Mouse (Mus musculus): ENCODE data around the gene Adat1.
"Not testable (repeated sequence)": the region's sequence is repeated elsewhere in the genome, so short reads cannot be mapped to it uniquely, and the experiment has no call there.

Adat1 gene

GRCm38 (mm10) chr8:111938076-111938985 is 53.8 kb downstream of the Adat1 start:
- not testable (repeated sequence) for H3K27me3 ChIP-seq (ENCODE audit: control insufficient read depth, insufficient read depth, low read length, poor library complexity, severe bottlenecking); DNase-seq (ENCODE audit: low read depth, low spot score); H3K36me3 ChIP-seq (ENCODE audit: control insufficient read depth, insufficient read depth, low read length, poor library complexity, severe bottlenecking)

- no peak for DNase-seq (ENCODE audit: low read depth, low spot score)
- H3K36me3 ChIP-seq (ENCODE audit: control insufficient read depth, insufficient read depth, low read length, poor library complexity, severe bottlenecking) = no peaks in the 10 kb centered on the region
- H3K27me3 ChIP-seq (ENCODE audit: control insufficient read depth, insufficient read depth, low read length, poor library complexity, severe bottlenecking) = no peaks in the 10 kb centered on the region
These were observed 54.9 kb downstream of the Adat1 start for GRCm38 (mm10) chr8:111937184-111937583.

- DNase-seq (ENCODE audit: low read depth, low spot score) = no peak
- Histone ChIP-seq H3K27me3 (ENCODE audit: control insufficient read depth, insufficient read depth, low read length, poor library complexity, severe bottlenecking) (no peaks in the 10 kb centered on the region), H3K36me3 (ENCODE audit: control insufficient read depth, insufficient read depth, low read length, poor library complexity, severe bottlenecking) (no peaks in the 10 kb centered on the region)
These were observed 57.9 kb downstream of the Adat1 start for GRCm38 (mm10) chr8:111934201-111934600.

- peak; percentile 93 for DNase-seq (ENCODE audit: low read depth, low spot score)
- H3K36me3 ChIP-seq (ENCODE audit: control insufficient read depth, insufficient read depth, low read length, poor library complexity, severe bottlenecking) = no peaks in the 10 kb centered on the region
- H3K27me3 ChIP-seq (ENCODE audit: control insufficient read depth, insufficient read depth, low read length, poor library complexity, severe bottlenecking) = no peaks in the 10 kb centered on the region
These were observed 58.6 kb downstream of the Adat1 start, which contains the start of gene Tmem231 for GRCm38 (mm10) chr8:111933348-111934076. Tmem231 (minus strand) TSS chr8:111933881.

- H3K36me3 ChIP-seq (ENCODE audit: control insufficient read depth, insufficient read depth, low read length, poor library complexity, severe bottlenecking) = no peaks in the 10 kb centered on the region
- DNase-seq (ENCODE audit: low read depth, low spot score) = peak; percentile 61
- H3K27me3 ChIP-seq (ENCODE audit: control insufficient read depth, insufficient read depth, low read length, poor library complexity, severe bottlenecking) = no peaks in the 10 kb centered on the region
These were observed 59.3 kb downstream of the Adat1 start for GRCm38 (mm10) chr8:111932580-111933336.

- no peaks in the 10 kb centered on the region for H3K36me3 ChIP-seq (ENCODE audit: control insufficient read depth, insufficient read depth, low read length, poor library complexity, severe bottlenecking)
- H3K27me3 ChIP-seq (ENCODE audit: control insufficient read depth, insufficient read depth, low read length, poor library complexity, severe bottlenecking) = no peaks in the 10 kb centered on the region
- no peak for DNase-seq (ENCODE audit: low read depth, low spot score)
These were observed 60.4 kb downstream of the Adat1 start for GRCm38 (mm10) chr8:111931721-111932120.

- DNase-seq (ENCODE audit: low read depth, low spot score) = no peak
- Histone ChIP-seq H3K27me3 (ENCODE audit: control insufficient read depth, insufficient read depth, low read length, poor library complexity, severe bottlenecking) (no peaks in the 10 kb centered on the region), H3K36me3 (ENCODE audit: control insufficient read depth, insufficient read depth, low read length, poor library complexity, severe bottlenecking) (no peaks in the 10 kb centered on the region)
These were observed 62.3 kb downstream of the Adat1 start for GRCm38 (mm10) chr8:111929648-111930344.

GRCm38 (mm10) chr8:111924976-111925375 is 67.1 kb downstream of the Adat1 start:
- H3K36me3 ChIP-seq (ENCODE audit: control insufficient read depth, insufficient read depth, low read length, poor library complexity, severe bottlenecking) = no peaks in the 10 kb centered on the region
- DNase-seq (ENCODE audit: low read depth, low spot score) = no peak
- H3K27me3 ChIP-seq (ENCODE audit: control insufficient read depth, insufficient read depth, low read length, poor library complexity, severe bottlenecking) = no peaks in the 10 kb centered on the region

GRCm38 (mm10) chr8:111923383-111923804 is 68.7 kb downstream of the Adat1 start:
- DNase-seq (ENCODE audit: low read depth, low spot score) = peak; percentile 69
- Histone ChIP-seq H3K36me3 (ENCODE audit: control insufficient read depth, insufficient read depth, low read length, poor library complexity, severe bottlenecking) (no peaks in the 10 kb centered on the region), H3K27me3 (ENCODE audit: control insufficient read depth, insufficient read depth, low read length, poor library complexity, severe bottlenecking) (no peaks in the 10 kb centered on the region)

GRCm38 (mm10) chr8:111920971-111921370 is 71.1 kb downstream of the Adat1 start:
- Histone ChIP-seq H3K36me3 (ENCODE audit: control insufficient read depth, insufficient read depth, low read length, poor library complexity, severe bottlenecking) (no peaks in the 10 kb centered on the region), H3K27me3 (ENCODE audit: control insufficient read depth, insufficient read depth, low read length, poor library complexity, severe bottlenecking) (no peaks in the 10 kb centered on the region)
- no peak for DNase-seq (ENCODE audit: low read depth, low spot score)

GRCm38 (mm10) chr8:111919663-111920062 is 72.4 kb downstream of the Adat1 start:
- Histone ChIP-seq H3K27me3 (ENCODE audit: control insufficient read depth, insufficient read depth, low read length, poor library complexity, severe bottlenecking) (no peaks in the 10 kb centered on the region), H3K36me3 (ENCODE audit: control insufficient read depth, insufficient read depth, low read length, poor library complexity, severe bottlenecking) (no peaks in the 10 kb centered on the region)
- peak; percentile 21 for DNase-seq (ENCODE audit: low read depth, low spot score)
